Mouse (Mus musculus) bone marrow macrophage, adult 2 months (primary cell): ENCODE measurements around the gene Ilf2.

Source experiments
- CTCF ChIP-seq: IDR thresholded peaks from 2 replicates; pipeline ENCODE4 v1.5.1; 2012; ENCODE audit warnings: low read depth, mild to moderate bottlenecking, low read length, moderate library complexity
- POLR2A ChIP-seq: IDR thresholded peaks from 2 replicates; pipeline ENCODE4 v1.6.1; 2012; ENCODE audit warnings: mild to moderate bottlenecking, low read depth, low read length, borderline replicate concordance

GRCm38 (mm10) chr3:90472213-90472612, 3.7 kb upstream of the Ilf2 start:
- TF ChIP-seq POLR2A (no peak), CTCF (no peak)
